Mouse (Mus musculus) frontal cortex, postnatal 10 days (tissue): ENCODE data around the gene 4930412O13Rik.

Experiments used
- DNase-seq, 2 experiments: peaks; one replicate each; pipeline ENCODE4 v3.0.0; 2022; ENCODE audit warnings: low spot score in 2 of 2, mixed read lengths in 1 of 2

Gene 4930412O13Rik

GRCm38 (mm10) chr2:9881051-9881591 is at the start of gene 4930412O13Rik:
Gene 4930412O13Rik, plus strand, starts transcription at chr2:9881252.
- no peak for DNase-seq

- DNase-seq = no peak
Observed at GRCm38 (mm10) chr2:9833712-9834111, 47.3 kb upstream of the 4930412O13Rik start.

- no peak for DNase-seq
Observed at GRCm38 (mm10) chr2:9835195-9835594, 45.9 kb upstream of the 4930412O13Rik start.

- no peak for DNase-seq
Observed at GRCm38 (mm10) chr2:9852851-9853576, 28.0 kb upstream of the 4930412O13Rik start.

GRCm38 (mm10) chr2:9855861-9856260 is 25.2 kb upstream of the 4930412O13Rik start:
- DNase-seq = no peak

- no peak for DNase-seq
Observed at GRCm38 (mm10) chr2:9860698-9861097, 20.4 kb upstream of the 4930412O13Rik start.

GRCm38 (mm10) chr2:9867092-9867825 is 13.8 kb upstream of the 4930412O13Rik start:
- DNase-seq = no peak

- DNase-seq = no peak
Observed at GRCm38 (mm10) chr2:9871141-9871716, 9.8 kb upstream of the 4930412O13Rik start.

GRCm38 (mm10) chr2:9871798-9872197 is 9.3 kb upstream of the 4930412O13Rik start:
- no peak for DNase-seq

GRCm38 (mm10) chr2:9872682-9873081 is 8.4 kb upstream of the 4930412O13Rik start:
- DNase-seq = no peak

- DNase-seq = no peak
Observed at GRCm38 (mm10) chr2:9873757-9874156, 7.3 kb upstream of the 4930412O13Rik start.

GRCm38 (mm10) chr2:9874467-9875219 is 6.4 kb upstream of the 4930412O13Rik start:
- DNase-seq = no peak

GRCm38 (mm10) chr2:9875220-9875619 is 5.8 kb upstream of the 4930412O13Rik start:
- no peak for DNase-seq

GRCm38 (mm10) chr2:9875676-9876357 is 5.2 kb upstream of the 4930412O13Rik start:
- DNase-seq = no peak

GRCm38 (mm10) chr2:9876621-9877325 is 4.3 kb upstream of the 4930412O13Rik start:
- no peak for DNase-seq

GRCm38 (mm10) chr2:9877326-9877690 is 3.7 kb upstream of the 4930412O13Rik start:
- DNase-seq = no peak

GRCm38 (mm10) chr2:9877966-9878563 is 3.0 kb upstream of the 4930412O13Rik start:
- no peak for DNase-seq

GRCm38 (mm10) chr2:9878564-9879081 is 2.4 kb upstream of the 4930412O13Rik start:
- DNase-seq = no peak

- no peak for DNase-seq
Observed at GRCm38 (mm10) chr2:9879092-9879491, 2.0 kb upstream of the 4930412O13Rik start.

- peak; percentile 68 to 76 for DNase-seq
Observed at GRCm38 (mm10) chr2:9879493-9879892, 1.6 kb upstream of the 4930412O13Rik start.
